Mouse (Mus musculus) neural tube, embryonic 15.5 days (tissue): ENCODE data around the gene Fsd1. TPM values are rescaled to one million over a fixed set of nuclear protein-coding genes. Genes with fewer than 3 reads are reported as not detected.
A peak's percentile ranks its signal among the peaks of the same experiment; 100 is the strongest.

Source experiments
- ATAC-seq: fragments of 200-750 bp; cut with Nextera tagmentation; 2 replicates; pipeline ENCODE4 v1.8.0; 2017; ENCODE audit warnings: mild to moderate bottlenecking, moderate TSS enrichment, moderate library complexity; ENCODE audit not compliant: low FRiP score
- H3K27ac ChIP-seq: fragments of 300-500 bp; sonication (generic); replicated peaks from 2 replicates; pipeline ENCODE4 v1.5.1; 2015; ENCODE audit warnings: mild to moderate bottlenecking, inconsistent platforms
- H3K27me3 ChIP-seq: fragments of 300-500 bp; sonication (generic); replicated peaks from 2 replicates; pipeline ENCODE4 v1.6.1; 2015; ENCODE audit warnings: inconsistent platforms
- H3K36me3 ChIP-seq: fragments of 300-500 bp; sonication (generic); 2 replicates; pipeline ENCODE4 v1.6.1; 2015; ENCODE audit warnings: inconsistent platforms
- H3K4me1 ChIP-seq: fragments of 300-500 bp; sonication (generic); 2 replicates; pipeline ENCODE4 v1.6.1; 2015; ENCODE audit warnings: inconsistent platforms
- H3K4me2 ChIP-seq: fragments of 300-500 bp; sonication (generic); 2 replicates; pipeline ENCODE4 v1.6.1; 2015; ENCODE audit warnings: inconsistent platforms, mild to moderate bottlenecking, moderate library complexity
- H3K4me3 ChIP-seq: fragments of 300-500 bp; sonication (generic); replicated peaks from 2 replicates; pipeline ENCODE4 v1.5.1; 2015; ENCODE audit warnings: mild to moderate bottlenecking, inconsistent platforms
- H3K9ac ChIP-seq: fragments of 300-500 bp; sonication (generic); replicated peaks from 2 replicates; pipeline ENCODE4 v1.6.1; 2015; ENCODE audit warnings: mild to moderate bottlenecking, inconsistent platforms
- H3K9me3 ChIP-seq: fragments of 300-500 bp; sonication (generic); replicated peaks from 2 replicates; pipeline ENCODE4 v1.6.1; 2016; ENCODE audit warnings: inconsistent platforms
- WGBS: fragments of 180-500 bp; shearing (Covaris S2); methylation state at CpG from one replicate; pipeline ENCODE4 v1.1.7; 2015; ENCODE audit warnings: mixed read lengths; 5-methylcytosine and 5-hydroxymethylcytosine counted together
- polyA plus RNA-seq: library from polyadenylated mRNA; unstranded; fragments of >200 nt; fragmentation: Nextera tagmentation; extraction: Ambion mirVana; gene quantifications from 2 replicates; pipeline ENCODE4 v1.2.1, GENCODE M21; 2015

Fsd1 gene
- polyA plus RNA-seq, 1 experiment from 2014 or later: 228 TPM

DNA sequence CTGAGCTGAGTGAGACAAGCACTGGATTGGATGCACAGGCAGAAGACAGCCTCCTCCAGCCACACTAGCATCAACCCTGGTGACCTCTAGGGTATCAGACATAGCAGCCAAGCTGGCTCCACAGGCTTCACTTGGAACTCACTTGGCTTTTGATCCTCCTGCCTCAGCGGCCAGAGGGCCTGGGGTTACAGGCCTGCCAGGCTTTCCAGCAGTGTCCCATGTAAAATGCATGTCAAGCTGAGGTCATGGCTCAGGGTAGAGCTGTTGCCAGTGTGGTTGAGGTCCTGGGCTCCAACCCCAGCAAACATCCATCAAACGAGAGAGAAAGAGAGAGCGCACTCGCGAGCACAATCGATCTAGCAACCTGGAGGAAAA is 48.4 kb downstream of the Fsd1 start:
- peak overlapping the region; percentile 66; the same call in 1 of the 2 replicates for H3K4me2 ChIP-seq
- peaks cover 18% of the 10 kb centered on the region for H3K36me3 ChIP-seq
- ATAC-seq: no peak
- no peak overlapping the region for H3K4me3 ChIP-seq
- WGBS: 91% methylated on average over 6 of the region's 6 CpGs
- H3K9ac ChIP-seq: peak overlapping the region; percentile 83
- H3K9me3 ChIP-seq: no peaks in the 10 kb centered on the region
- H3K4me1 ChIP-seq: peaks cover 54% of the 10 kb centered on the region
- no peak overlapping the region for H3K27ac ChIP-seq
- H3K27me3 ChIP-seq: no peaks in the 10 kb centered on the region

GRCm38 (mm10) chr17:56035216-56035615 is 48.9 kb downstream of the Fsd1 start:
- no peaks in the 10 kb centered on the region for H3K9me3 ChIP-seq
- H3K27ac ChIP-seq: no peak overlapping the region
- peaks cover 18% of the 10 kb centered on the region for H3K36me3 ChIP-seq
- H3K4me1 ChIP-seq: peaks cover 52% of the 10 kb centered on the region
- peak overlapping the region; percentile 66 for H3K4me2 ChIP-seq
- peak overlapping the region; percentile 80 for H3K4me3 ChIP-seq
- ATAC-seq: no peak
- WGBS: 83% methylated on average over 4 of the region's 4 CpGs
- H3K9ac ChIP-seq: peak overlapping the region; percentile 83
- H3K27me3 ChIP-seq: no peaks in the 10 kb centered on the region

- Histone ChIP-seq H3K36me3 (peaks cover 16% of the 10 kb centered on the region), H3K4me3 (peak within 1 kb of the TSS; percentile 80), H3K4me2 (peak within 1 kb of the TSS; percentile 66), H3K9ac (peak within 1 kb of the TSS; percentile 83), H3K4me1 (peaks cover 52% of the 10 kb centered on the region), H3K27ac (peak within 1 kb of the TSS; percentile 89), H3K9me3 (no peaks in the 10 kb centered on the region), H3K27me3 (no peaks in the 10 kb centered on the region)
- under 1% methylated on average over 73 of the region's 74 CpGs for WGBS
- peak; percentile 92 for ATAC-seq
These were observed 50.0 kb downstream of the Fsd1 start, which contains the start of gene Sh3gl1 for GRCm38 (mm10) chr17:56036176-56036900. Gene Sh3gl1, minus strand, starts transcription at chr17:56036635.

DNA sequence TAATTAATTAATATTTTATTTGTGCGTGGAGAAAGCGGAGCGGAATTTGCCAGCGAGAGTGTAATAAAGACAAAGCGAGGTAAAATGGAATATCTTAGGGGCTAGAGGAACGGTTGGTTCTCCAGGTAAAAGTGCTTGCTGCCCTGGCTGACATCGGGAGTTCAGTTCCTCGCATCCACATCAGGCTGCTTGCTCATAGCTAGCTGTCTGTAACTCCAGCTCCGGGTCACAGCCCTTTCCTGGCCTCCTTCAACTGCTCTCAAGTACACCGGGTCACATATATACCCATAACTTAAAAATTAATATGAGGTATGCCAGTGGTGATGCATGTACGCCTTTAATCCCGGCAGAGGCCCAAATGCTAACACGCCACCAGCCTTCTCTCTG is 50.6 kb downstream of the Fsd1 start:
- Histone ChIP-seq H3K27ac (peak overlapping the region; percentile 67), H3K4me1 (peaks cover 48% of the 10 kb centered on the region), H3K27me3 (no peaks in the 10 kb centered on the region), H3K4me2 (peak overlapping the region; percentile 66), H3K9me3 (no peaks in the 10 kb centered on the region), H3K4me3 (peak overlapping the region; percentile 80), H3K36me3 (peaks cover 16% of the 10 kb centered on the region), H3K9ac (peak overlapping the region; percentile 36; the same call in 1 of the 2 replicates)
- 40% methylated on average over 13 of the region's 13 CpGs for WGBS
- ATAC-seq: peak; percentile 36

DNA sequence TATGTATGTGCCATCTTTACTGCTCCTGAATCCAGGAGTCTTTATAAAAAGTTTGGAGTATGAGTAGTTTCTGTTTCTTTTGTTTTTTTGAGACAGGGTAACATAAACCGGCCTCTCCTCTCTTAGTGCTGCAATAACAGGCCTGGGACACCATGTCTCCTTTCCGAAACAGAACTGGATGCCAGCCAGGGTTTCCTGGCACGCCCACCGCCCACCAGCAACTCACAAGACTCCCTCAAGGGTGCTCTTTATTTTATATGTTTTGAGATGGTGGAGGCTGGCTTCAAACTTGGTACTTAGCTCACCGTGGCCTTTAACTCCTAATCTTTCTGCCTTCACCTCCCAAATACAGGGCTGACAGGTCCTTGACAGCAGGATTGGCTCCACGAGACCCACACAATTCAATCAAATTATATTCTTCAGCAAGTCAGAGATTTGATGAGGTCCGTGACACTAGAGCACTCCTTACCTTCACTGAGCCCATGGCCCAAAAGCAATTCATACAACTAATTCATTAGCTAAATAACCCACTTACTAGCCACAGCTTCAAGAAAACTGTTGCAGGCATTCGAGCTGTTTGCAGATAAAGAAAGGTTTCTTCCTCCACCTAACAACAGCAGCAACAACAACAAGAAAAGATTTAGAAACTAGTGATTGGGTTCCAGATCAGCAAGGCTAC is 52.4 kb downstream of the Fsd1 start:
- no peak overlapping the region for H3K27ac ChIP-seq
- H3K4me1 ChIP-seq: peaks cover 35% of the 10 kb centered on the region
- no peaks in the 10 kb centered on the region for H3K27me3 ChIP-seq
- ATAC-seq: no peak
- H3K36me3 ChIP-seq: peaks cover 12% of the 10 kb centered on the region
- no peak overlapping the region for H3K9ac ChIP-seq
- no peak overlapping the region for H3K4me3 ChIP-seq
- 88% methylated on average over 8 of the region's 8 CpGs for WGBS
- no peak overlapping the region for H3K4me2 ChIP-seq
- no peaks in the 10 kb centered on the region for H3K9me3 ChIP-seq

DNA sequence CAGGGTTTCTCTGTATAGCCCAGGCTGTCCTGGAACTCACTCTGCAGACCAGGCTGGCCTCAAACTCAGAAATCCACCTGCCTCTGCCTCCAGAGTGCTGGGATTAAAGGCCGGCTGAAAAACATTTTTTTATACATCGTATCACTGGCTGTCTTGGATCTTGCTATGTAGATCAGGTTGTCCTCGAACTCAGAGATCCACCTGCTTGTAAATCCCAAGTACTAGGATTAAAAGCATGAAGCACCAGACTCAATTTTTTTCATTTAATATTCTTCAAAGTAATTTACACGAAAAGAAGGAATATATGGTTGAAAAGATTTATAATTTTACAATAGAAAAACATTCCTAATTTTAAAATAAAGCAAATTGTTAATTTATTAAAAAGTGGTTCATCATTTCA is 53.0 kb downstream of the Fsd1 start:
- H3K36me3 ChIP-seq: peaks cover 6% of the 10 kb centered on the region
- ATAC-seq: no peak
- peaks cover 29% of the 10 kb centered on the region for H3K4me1 ChIP-seq
- H3K4me2 ChIP-seq: peak overlapping the region; percentile 91
- no peaks in the 10 kb centered on the region for H3K9me3 ChIP-seq
- 87% methylated on average over 4 of the region's 4 CpGs for WGBS
- H3K27me3 ChIP-seq: no peaks in the 10 kb centered on the region
- peak overlapping the region; percentile 82; the same call in 1 of the 2 replicates for H3K27ac ChIP-seq
- peak overlapping the region; percentile 70; the same call in 1 of the 2 replicates for H3K4me3 ChIP-seq
- H3K9ac ChIP-seq: no peak overlapping the region; the same call in 1 of the 2 replicates

DNA sequence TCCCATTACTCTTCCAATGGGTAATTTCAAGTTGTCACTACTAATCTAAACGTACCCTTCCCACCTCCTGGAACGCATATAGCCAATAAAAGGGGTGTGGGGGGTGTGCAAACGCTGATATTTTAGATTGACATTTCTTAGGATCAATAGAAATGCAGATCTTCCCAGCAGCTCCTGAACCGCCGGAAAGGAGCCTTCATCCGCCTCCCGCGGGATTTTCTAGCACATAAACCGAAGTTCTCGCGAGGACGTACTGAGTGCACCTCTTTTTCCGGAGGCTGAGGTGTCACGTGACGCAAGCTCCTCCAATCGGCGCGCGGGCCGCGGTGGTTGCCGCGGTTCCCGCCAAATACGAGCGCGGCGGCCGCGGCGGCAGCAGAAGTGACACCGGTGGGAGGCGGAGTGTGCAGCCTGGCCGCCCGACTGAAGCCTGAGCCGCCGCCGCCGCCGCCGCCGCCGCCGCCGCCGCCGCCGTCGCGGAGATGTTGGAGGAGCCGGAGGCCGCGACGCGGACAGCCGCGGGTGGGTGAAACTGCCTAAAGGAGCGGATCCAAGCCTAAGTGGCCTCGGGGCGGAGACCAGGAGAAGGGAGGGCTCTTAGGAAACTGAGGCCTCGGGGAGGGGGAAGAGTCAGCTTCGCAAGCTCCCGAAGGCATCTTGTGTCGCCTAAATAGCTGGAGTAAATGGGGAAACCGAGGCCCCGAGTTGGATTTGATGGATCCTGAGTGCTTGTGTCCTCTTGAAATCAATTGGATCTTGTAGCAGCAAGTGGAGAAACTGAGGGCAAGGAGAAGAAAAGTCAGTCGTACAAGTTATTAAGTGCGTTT is 53.9 kb downstream of the Fsd1 start, which contains the start of gene Chaf1a:
Gene Chaf1a (plus strand): TSS at position 410 of the 827 bp plus-strand sequence.
- WGBS: under 1% methylated on average over 68 of the region's 68 CpGs
- Histone ChIP-seq H3K4me2 (peak within 1 kb of the TSS; percentile 91), H3K4me3 (peak within 1 kb of the TSS; percentile 70), H3K27me3 (no peaks in the 10 kb centered on the region), H3K36me3 (no peaks in the 10 kb centered on the region), H3K9ac (peak within 1 kb of the TSS; percentile 63), H3K27ac (peak within 1 kb of the TSS; percentile 82), H3K4me1 (peaks cover 20% of the 10 kb centered on the region), H3K9me3 (no peaks in the 10 kb centered on the region)
- peak; percentile 81 for ATAC-seq

GRCm38 (mm10) chr17:56040857-56041163 is 54.5 kb downstream of the Fsd1 start:
- Histone ChIP-seq H3K27ac (no peak overlapping the region), H3K27me3 (no peaks in the 10 kb centered on the region), H3K4me1 (peaks cover 15% of the 10 kb centered on the region), H3K4me3 (peak overlapping the region; percentile 70), H3K36me3 (no peaks in the 10 kb centered on the region), H3K9me3 (no peaks in the 10 kb centered on the region), H3K4me2 (peak overlapping the region; percentile 91), H3K9ac (peak overlapping the region; percentile 63)
- WGBS: 2% methylated on average over 12 of the region's 12 CpGs
- ATAC-seq: no peak

Other genes with a start within 250 kb of the Fsd1 start
- gene Adgre4, start 236.5 kb upstream of the Fsd1 start, polyA plus RNA-seq: 0.18 and 0.29 TPM in 2 replicates
- gene Zfp119a, start 107.6 kb upstream of the Fsd1 start, polyA plus RNA-seq: 10.8 and 11.2 TPM in 2 replicates
- gene Zfp959, start 94.4 kb upstream of the Fsd1 start, polyA plus RNA-seq: 14.7 and 14.8 TPM in 2 replicates
- gene Zfp119b, start 37.0 kb upstream of the Fsd1 start, polyA plus RNA-seq: 9.2 and 9.3 TPM in 2 replicates
- 7.4 and 9.0 TPM in 2 replicates for gene Ebi3, start 33.9 kb upstream of the Fsd1 start, polyA plus RNA-seq
- 19.5 and 23.5 TPM in 2 replicates for gene Yju2, start 27.4 kb upstream of the Fsd1 start, polyA plus RNA-seq
- gene Shd, start 16.0 kb upstream of the Fsd1 start, polyA plus RNA-seq: 152 and 195 TPM in 2 replicates
- 7.3 and 11.5 TPM in 2 replicates for gene Stap2, start 19.1 kb downstream of the Fsd1 start, polyA plus RNA-seq
- 121 and 130 TPM in 2 replicates for gene Mpnd, start 19.2 kb downstream of the Fsd1 start, polyA plus RNA-seq
- gene Sh3gl1, start 50.1 kb downstream of the Fsd1 start, polyA plus RNA-seq: 105 and 114 TPM in 2 replicates
- 4.0 and 10.1 TPM in 2 replicates for gene Chaf1a, start 53.9 kb downstream of the Fsd1 start, polyA plus RNA-seq
- gene Ubxn6, start 88.5 kb downstream of the Fsd1 start, polyA plus RNA-seq: 65.3 and 79.4 TPM in 2 replicates
- gene Hdgfl2, start 93.1 kb downstream of the Fsd1 start, polyA plus RNA-seq: 124 and 134 TPM in 2 replicates
- gene Plin4, start 123.3 kb downstream of the Fsd1 start, polyA plus RNA-seq: 0.09 and 0.10 TPM in 2 replicates
- gene Plin5, start 131.1 kb downstream of the Fsd1 start, polyA plus RNA-seq: 2.4 and 2.7 TPM in 2 replicates
- gene Lrg1, start 135.5 kb downstream of the Fsd1 start, polyA plus RNA-seq: 0.22 and 0.63 TPM in 2 replicates
- gene Sema6b, start 153.8 kb downstream of the Fsd1 start, polyA plus RNA-seq: 12.3 and 16.2 TPM in 2 replicates
- gene Tnfaip8l1, start 176.0 kb downstream of the Fsd1 start, polyA plus RNA-seq: 10.5 and 10.6 TPM in 2 replicates
- gene Mydgf, start 197.4 kb downstream of the Fsd1 start, polyA plus RNA-seq: 80.3 and 82.3 TPM in 2 replicates
- 22.4 and 27.2 TPM in 2 replicates for gene Dpp9, start 232.4 kb downstream of the Fsd1 start, polyA plus RNA-seq